Mouse (Mus musculus): Measurements from ENCODE around the gene Fbxo21. TPM values are rescaled to one million over a fixed set of nuclear protein-coding genes. Genes with fewer than 3 reads are reported as not detected.

The Fbxo21 gene
- polyA plus RNA-seq, 1 experiment from 2014 or later, result 72.7 TPM

DNA sequence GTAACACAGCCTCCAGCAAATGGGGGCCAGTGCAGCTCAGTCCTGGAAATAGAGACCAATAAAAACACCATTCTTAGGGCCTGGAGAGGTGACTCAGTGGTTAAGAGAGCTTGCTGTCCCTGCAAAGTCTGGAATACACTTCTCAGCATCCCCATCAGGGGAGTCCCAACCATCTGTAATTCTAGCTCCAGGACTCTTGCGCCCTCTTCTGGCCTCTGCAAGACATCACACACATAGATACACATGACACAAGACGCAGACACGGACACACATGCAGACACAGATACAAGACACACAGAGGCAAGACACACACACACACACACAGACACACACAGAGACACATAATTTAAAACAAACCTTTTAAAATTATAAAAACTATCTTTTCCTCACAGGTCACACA is 35.0 kb upstream of the Fbxo21 start:
- Histone ChIP-seq H3K4me1 (replicated peaks; ENCODE audit: control insufficient read depth, insufficient read depth, low read length) (0 out of 2 replicates have a peak, but pooled peaks cover 4% of the 10 kb centered on the region), H3K9ac (ENCODE audit: low read length) (no peak overlapping the region), H3K27ac (ENCODE audit: low read depth) (no peak overlapping the region), H3K27me3 (replicated peaks; ENCODE audit: control insufficient read depth, insufficient read depth, low read length) (no peaks in the 10 kb centered on the region), H3K4me3 (ENCODE audit: low read depth, low read length) (no peak overlapping the region), H3K4me2 (ENCODE audit: low read length) (no peak overlapping the region), H3K9me3 (ENCODE audit: control insufficient read depth, low read length) (no peaks in the 10 kb centered on the region), H3K36me3 (ENCODE audit: control insufficient read depth, insufficient read depth, low read length) (no peaks in the 10 kb centered on the region)
- no peak for ATAC-seq (replicated peaks; ENCODE audit: low FRiP score, low TSS enrichment, low read depth)
- WGBS, result 71% methylated on average over 3 of the region's 3 CpGs
- DNase-seq (ENCODE audit: low spot score), result no peak

DNA sequence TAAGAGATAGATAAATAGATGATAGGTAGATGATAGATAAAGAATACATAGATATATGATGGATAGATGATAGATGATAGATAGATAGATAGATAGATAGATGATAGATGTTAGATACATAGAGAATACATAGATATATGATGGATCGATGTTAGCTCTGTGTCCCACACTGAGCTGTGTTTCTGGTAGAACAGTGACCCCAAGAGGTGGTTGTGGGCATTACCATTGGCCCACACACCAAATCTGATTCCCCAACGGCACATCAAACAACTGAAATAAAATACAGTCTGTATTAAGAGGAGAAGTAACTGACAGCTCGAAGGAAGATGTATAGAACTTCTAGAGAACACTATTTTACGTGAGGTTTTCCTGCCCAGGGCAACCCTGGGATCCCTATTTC is 29.9 kb upstream of the Fbxo21 start:
- Histone ChIP-seq H3K9me3 (ENCODE audit: control insufficient read depth, low read length) (no peaks in the 10 kb centered on the region), H3K4me2 (ENCODE audit: low read length) (no peak overlapping the region), H3K4me1 (replicated peaks; ENCODE audit: control insufficient read depth, insufficient read depth, low read length) (no peaks in the 10 kb centered on the region), H3K27ac (ENCODE audit: low read depth) (no peak overlapping the region), H3K4me3 (ENCODE audit: low read depth, low read length) (no peak overlapping the region), H3K36me3 (ENCODE audit: control insufficient read depth, insufficient read depth, low read length) (no peaks in the 10 kb centered on the region), H3K27me3 (replicated peaks; ENCODE audit: control insufficient read depth, insufficient read depth, low read length) (no peaks in the 10 kb centered on the region), H3K9ac (ENCODE audit: low read length) (no peak overlapping the region)
- ATAC-seq (replicated peaks; ENCODE audit: low FRiP score, low TSS enrichment, low read depth) (no peak), DNase-seq (ENCODE audit: low spot score) (peak; percentile 76)
- WGBS, result 28% methylated on average over 4 of the region's 4 CpGs

DNA sequence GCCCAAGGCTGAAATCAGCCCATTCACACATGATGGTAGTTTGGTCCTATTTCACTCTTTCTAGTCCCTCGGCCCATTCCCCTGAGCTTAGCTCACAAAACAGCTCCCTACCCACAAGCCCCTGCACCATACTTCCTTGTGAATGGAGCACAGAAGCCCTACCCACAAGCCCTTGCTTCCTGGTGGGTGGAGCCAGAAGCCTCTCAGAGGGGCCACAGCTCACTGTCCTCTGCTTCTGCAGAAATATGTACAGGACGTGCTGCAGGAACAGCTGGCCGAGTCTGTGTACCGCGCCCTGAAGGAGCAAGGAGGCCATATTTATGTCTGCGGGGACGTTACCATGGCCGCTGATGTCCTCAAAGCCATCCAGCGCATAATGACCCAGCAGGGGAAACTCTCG is 27.1 kb upstream of the Fbxo21 start:
- DNase-seq (ENCODE audit: low spot score) (no peak), ATAC-seq (replicated peaks; ENCODE audit: low FRiP score, low TSS enrichment, low read depth) (no peak)
- Histone ChIP-seq H3K9ac (ENCODE audit: low read length) (no peak overlapping the region), H3K4me3 (ENCODE audit: low read depth, low read length) (no peak overlapping the region), H3K27me3 (replicated peaks; ENCODE audit: control insufficient read depth, insufficient read depth, low read length) (no peaks in the 10 kb centered on the region), H3K4me2 (ENCODE audit: low read length) (no peak overlapping the region), H3K27ac (ENCODE audit: low read depth) (no peak overlapping the region), H3K4me1 (replicated peaks; ENCODE audit: control insufficient read depth, insufficient read depth, low read length) (no peaks in the 10 kb centered on the region), H3K9me3 (ENCODE audit: control insufficient read depth, low read length) (no peaks in the 10 kb centered on the region), H3K36me3 (ENCODE audit: control insufficient read depth, insufficient read depth, low read length) (no peaks in the 10 kb centered on the region)
- WGBS, result 64% methylated on average over 10 of the region's 10 CpGs

DNA sequence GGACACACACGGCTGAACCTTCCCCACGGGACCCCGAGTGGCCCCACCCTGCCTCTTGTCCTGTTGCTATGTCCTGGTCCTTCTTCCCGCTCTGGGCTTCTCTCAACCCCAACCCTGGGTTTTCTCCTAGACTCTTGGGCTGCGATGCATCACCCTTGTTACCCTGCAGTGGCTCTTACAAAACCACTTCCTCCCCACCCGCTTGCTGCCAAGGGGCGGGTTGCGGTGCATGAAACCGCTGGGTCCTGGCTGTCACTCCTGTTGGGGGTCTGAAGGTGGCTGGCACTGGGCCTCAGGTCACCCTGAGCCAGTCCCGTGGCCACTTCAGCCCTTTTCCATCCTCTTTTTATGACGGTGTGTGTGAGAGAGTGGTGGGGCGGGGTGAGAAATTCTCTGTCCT is 22.6 kb upstream of the Fbxo21 start:
- Histone ChIP-seq H3K27me3 (replicated peaks; ENCODE audit: control insufficient read depth, insufficient read depth, low read length) (no peaks in the 10 kb centered on the region), H3K9ac (ENCODE audit: low read length) (no peak overlapping the region), H3K36me3 (ENCODE audit: control insufficient read depth, insufficient read depth, low read length) (no peaks in the 10 kb centered on the region), H3K4me1 (replicated peaks; ENCODE audit: control insufficient read depth, insufficient read depth, low read length) (no peaks in the 10 kb centered on the region), H3K27ac (ENCODE audit: low read depth) (no peak overlapping the region), H3K4me2 (ENCODE audit: low read length) (no peak overlapping the region), H3K9me3 (ENCODE audit: control insufficient read depth, low read length) (no peaks in the 10 kb centered on the region), H3K4me3 (ENCODE audit: low read depth, low read length) (no peak overlapping the region)
- no peak for DNase-seq (ENCODE audit: low spot score)
- no peak for ATAC-seq (replicated peaks; ENCODE audit: low FRiP score, low TSS enrichment, low read depth)
- 82% methylated on average over 12 of the region's 12 CpGs for WGBS

DNA sequence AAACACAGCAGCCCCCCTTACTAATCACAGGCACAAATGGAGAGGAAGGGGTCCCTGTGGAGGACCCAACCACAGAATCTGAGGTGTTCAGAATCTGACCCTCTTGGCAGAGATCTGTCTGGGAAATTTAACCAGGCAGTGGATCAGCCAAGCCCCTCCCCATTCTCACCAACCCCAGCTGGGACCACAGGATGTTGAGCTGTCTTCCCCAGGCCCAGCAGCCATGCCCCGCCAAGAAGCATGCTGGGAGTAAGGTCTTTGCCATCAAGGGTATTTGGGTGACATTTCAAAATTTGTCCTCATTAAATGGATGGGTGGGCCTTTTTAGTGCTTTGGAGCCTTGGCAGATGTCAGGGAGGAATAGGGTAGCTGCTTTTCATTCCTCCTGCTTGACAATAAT is 22.1 kb upstream of the Fbxo21 start:
- Histone ChIP-seq H3K27me3 (replicated peaks; ENCODE audit: control insufficient read depth, insufficient read depth, low read length) (no peaks in the 10 kb centered on the region), H3K4me2 (ENCODE audit: low read length) (no peak overlapping the region), H3K4me3 (ENCODE audit: low read depth, low read length) (no peak overlapping the region), H3K9me3 (ENCODE audit: control insufficient read depth, low read length) (no peaks in the 10 kb centered on the region), H3K4me1 (replicated peaks; ENCODE audit: control insufficient read depth, insufficient read depth, low read length) (no peaks in the 10 kb centered on the region), H3K27ac (ENCODE audit: low read depth) (no peak overlapping the region), H3K36me3 (ENCODE audit: control insufficient read depth, insufficient read depth, low read length) (no peaks in the 10 kb centered on the region), H3K9ac (ENCODE audit: low read length) (no peak overlapping the region)
- no peak for ATAC-seq (replicated peaks; ENCODE audit: low FRiP score, low TSS enrichment, low read depth)
- 76% methylated on average over 1 of the region's 1 CpGs for WGBS
- no peak for DNase-seq (ENCODE audit: low spot score)

GRCm38 (mm10) chr5:117955675-117956420 is 20.7 kb upstream of the Fbxo21 start:
- H3K4me1 ChIP-seq (replicated peaks; ENCODE audit: control insufficient read depth, insufficient read depth, low read length), result no peaks in the 10 kb centered on the region
- H3K27me3 ChIP-seq (replicated peaks; ENCODE audit: control insufficient read depth, insufficient read depth, low read length), result no peaks in the 10 kb centered on the region
- no peak overlapping the region for H3K9ac ChIP-seq (ENCODE audit: low read length)
- no peaks in the 10 kb centered on the region for H3K9me3 ChIP-seq (ENCODE audit: control insufficient read depth, low read length)
- 37% methylated on average over 10 of the region's 10 CpGs for WGBS
- H3K4me2 ChIP-seq (ENCODE audit: low read length), result no peak overlapping the region
- no peak overlapping the region for H3K27ac ChIP-seq (ENCODE audit: low read depth)
- ATAC-seq (replicated peaks; ENCODE audit: low FRiP score, low TSS enrichment, low read depth) (no peak), DNase-seq (ENCODE audit: low spot score) (peak; percentile 65)
- H3K4me3 ChIP-seq (ENCODE audit: low read depth, low read length), result no peak overlapping the region
- no peaks in the 10 kb centered on the region for H3K36me3 ChIP-seq (ENCODE audit: control insufficient read depth, insufficient read depth, low read length)

DNA sequence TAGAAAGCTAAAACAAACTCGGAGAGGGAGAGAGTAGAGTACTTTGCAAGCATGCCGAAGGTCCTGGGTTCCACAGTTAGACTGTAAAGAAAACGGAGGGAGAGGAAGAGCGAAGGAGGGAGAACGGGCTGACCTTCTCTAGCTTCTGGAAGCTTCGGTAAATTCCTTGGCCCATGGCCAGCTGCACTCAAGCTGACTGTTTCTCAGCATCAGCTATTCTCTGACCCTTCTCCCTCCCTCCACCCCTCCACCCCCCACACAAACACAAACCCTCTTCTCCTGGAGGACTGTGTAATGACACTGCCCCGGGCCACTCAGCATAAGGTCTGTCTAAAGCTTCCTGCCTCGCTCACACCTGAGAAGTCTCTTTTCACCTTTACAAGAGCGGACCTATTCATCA is 11.8 kb upstream of the Fbxo21 start:
- no peaks in the 10 kb centered on the region for H3K9me3 ChIP-seq (ENCODE audit: control insufficient read depth, low read length)
- 0 out of 2 replicates have a peak, but pooled peaks cover 8% of the 10 kb centered on the region for H3K4me1 ChIP-seq (replicated peaks; ENCODE audit: control insufficient read depth, insufficient read depth, low read length)
- H3K4me3 ChIP-seq (ENCODE audit: low read depth, low read length), result no peak overlapping the region
- ATAC-seq (replicated peaks; ENCODE audit: low FRiP score, low TSS enrichment, low read depth) (no peak), DNase-seq (ENCODE audit: low spot score) (no peak)
- no peak overlapping the region for H3K9ac ChIP-seq (ENCODE audit: low read length)
- WGBS, result 31% methylated on average over 9 of the region's 9 CpGs
- H3K4me2 ChIP-seq (ENCODE audit: low read length), result no peak overlapping the region
- H3K27me3 ChIP-seq (replicated peaks; ENCODE audit: control insufficient read depth, insufficient read depth, low read length), result no peaks in the 10 kb centered on the region
- H3K27ac ChIP-seq (ENCODE audit: low read depth), result no peak overlapping the region
- H3K36me3 ChIP-seq (ENCODE audit: control insufficient read depth, insufficient read depth, low read length), result no peaks in the 10 kb centered on the region

DNA sequence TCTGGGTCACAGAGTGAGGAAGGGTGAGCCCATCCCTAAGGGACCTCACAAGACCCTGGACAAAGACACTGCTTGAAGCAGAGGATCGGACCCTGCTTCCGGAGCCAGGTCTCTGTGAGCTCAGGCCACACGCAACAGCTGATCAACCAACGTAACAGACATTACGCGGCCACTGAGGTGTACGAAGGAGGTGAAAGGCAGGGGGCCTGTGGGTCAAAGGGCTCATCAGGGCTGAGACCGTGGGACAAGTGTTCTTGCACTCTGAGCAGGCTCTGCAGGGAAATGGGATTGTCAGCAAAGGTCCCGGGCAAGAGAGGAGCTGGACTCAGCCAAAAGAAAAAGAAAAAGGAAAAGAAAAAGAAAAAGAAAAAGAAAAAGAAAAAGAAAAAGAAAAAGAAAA is 9.6 kb upstream of the Fbxo21 start:
- DNase-seq (ENCODE audit: low spot score), result no peak
- Histone ChIP-seq H3K36me3 (ENCODE audit: control insufficient read depth, insufficient read depth, low read length) (no peaks in the 10 kb centered on the region), H3K9me3 (ENCODE audit: control insufficient read depth, low read length) (no peaks in the 10 kb centered on the region), H3K27ac (ENCODE audit: low read depth) (peak overlapping the region; percentile 27; the same call in 1 of the 2 replicates), H3K4me1 (replicated peaks; ENCODE audit: control insufficient read depth, insufficient read depth, low read length) (0 out of 2 replicates have a peak, but pooled peaks cover 8% of the 10 kb centered on the region), H3K4me2 (ENCODE audit: low read length) (no peak overlapping the region), H3K9ac (ENCODE audit: low read length) (no peak overlapping the region), H3K4me3 (ENCODE audit: low read depth, low read length) (no peak overlapping the region), H3K27me3 (replicated peaks; ENCODE audit: control insufficient read depth, insufficient read depth, low read length) (no peaks in the 10 kb centered on the region)
- no peak for ATAC-seq (replicated peaks; ENCODE audit: low FRiP score, low TSS enrichment, low read depth)
- WGBS, result 76% methylated on average over 9 of the region's 9 CpGs

- ATAC-seq (replicated peaks; ENCODE audit: low FRiP score, low TSS enrichment, low read depth), result peak; percentile 44; the same call in 1 of the 2 replicates
- peak overlapping the region; percentile 36; the same call in 1 of the 2 replicates for H3K27ac ChIP-seq (ENCODE audit: low read depth)
- H3K9me3 ChIP-seq (ENCODE audit: control insufficient read depth, low read length), result no peaks in the 10 kb centered on the region
- H3K4me1 ChIP-seq (replicated peaks; ENCODE audit: control insufficient read depth, insufficient read depth, low read length), result 0 out of 2 replicates have a peak, but pooled peaks cover 8% of the 10 kb centered on the region
- no peak overlapping the region for H3K9ac ChIP-seq (ENCODE audit: low read length)
- DNase-seq (ENCODE audit: low spot score), result no peak
- H3K36me3 ChIP-seq (ENCODE audit: control insufficient read depth, insufficient read depth, low read length), result no peaks in the 10 kb centered on the region
- H3K4me3 ChIP-seq (ENCODE audit: low read depth, low read length), result no peak overlapping the region
- no peaks in the 10 kb centered on the region for H3K27me3 ChIP-seq (replicated peaks; ENCODE audit: control insufficient read depth, insufficient read depth, low read length)
- 31% methylated on average over 4 of the region's 4 CpGs for WGBS
- H3K4me2 ChIP-seq (ENCODE audit: low read length), result no peak overlapping the region
These were observed 8.9 kb upstream of the Fbxo21 start for GRCm38 (mm10) chr5:117967659-117968069.

All from intestine, embryonic 14.5 days (tissue).